Mouse (Mus musculus) heart, embryonic 16.5 days (tissue): Measurements from ENCODE around the gene Hrh1. TPM values are rescaled to one million over a fixed set of nuclear protein-coding genes. Genes with fewer than 3 reads are reported as not detected.
"Not testable (repeated sequence)": the region's sequence is repeated elsewhere in the genome, so short reads cannot be mapped to it uniquely, and the experiment has no call there.

Source experiments
- ATAC-seq: fragments of 200-750 bp; cut with Nextera tagmentation; replicated peaks from 2 replicates; pipeline ENCODE4 v1.8.0; 2017; ENCODE audit warnings: moderate number of reproducible peaks; ENCODE audit not compliant: insufficient read depth, low FRiP score; ENCODE audit errors: extremely low read depth
- H3K27ac ChIP-seq: fragments of 300-500 bp; sonication (generic); 2 replicates; pipeline ENCODE4 v1.5.1; 2014; ENCODE audit warnings: mild to moderate bottlenecking, low read length, control low read depth, moderate library complexity
- H3K27me3 ChIP-seq: fragments of 300-500 bp; sonication (generic); 2 replicates; pipeline ENCODE4 v1.6.1; 2014; ENCODE audit warnings: low read length, mixed read lengths; ENCODE audit not compliant: control insufficient read depth, insufficient read depth
- H3K36me3 ChIP-seq: fragments of 300-500 bp; sonication (generic); 2 replicates; pipeline ENCODE4 v1.6.1; 2014; ENCODE audit not compliant: control insufficient read depth, insufficient read depth
- H3K4me1 ChIP-seq: fragments of 300-500 bp; sonication (generic); 2 replicates; pipeline ENCODE4 v1.6.1; 2014; ENCODE audit warnings: low read length, mixed read lengths; ENCODE audit not compliant: control insufficient read depth, insufficient read depth
- H3K4me2 ChIP-seq: fragments of 300-500 bp; sonication (generic); 2 replicates; pipeline ENCODE4 v1.6.1; 2014; ENCODE audit warnings: low read depth, mild to moderate bottlenecking, control low read depth, low read length
- H3K4me3 ChIP-seq: fragments of 300-500 bp; sonication (generic); 2 replicates; pipeline ENCODE4 v1.5.1; 2014; ENCODE audit warnings: mild to moderate bottlenecking, control low read depth, low read length
- H3K9ac ChIP-seq: fragments of 300-500 bp; sonication (generic); 2 replicates; pipeline ENCODE4 v1.6.1; 2014; ENCODE audit warnings: low read length, control low read depth
- H3K9me3 ChIP-seq: fragments of 300-500 bp; sonication (generic); replicated peaks from 2 replicates; pipeline ENCODE4 v1.6.1; 2016; ENCODE audit warnings: low read length; ENCODE audit not compliant: control insufficient read depth
- WGBS: fragments of 180-500 bp; shearing (Covaris S2); extraction: QIAGEN DNeasy Blood & Tissue Kit; methylation state at CpG from one replicate; pipeline ENCODE4 v1.1.7; 2014; 5-methylcytosine and 5-hydroxymethylcytosine counted together
- polyA plus RNA-seq: library from polyadenylated mRNA; unstranded; fragments of >200 nt; fragmentation: Nextera tagmentation; extraction: Ambion mirVana; gene quantifications from 2 replicates; pipeline ENCODE4 v1.2.1, GENCODE M21; 2015

The Hrh1 gene
- polyA plus RNA-seq, 1 experiment from 2014 or later: not detected

GRCm38 (mm10) chr6:114489371-114489770 lies 91.6 kb downstream of the Hrh1 start:
- ATAC-seq: no peak
- Histone ChIP-seq H3K9me3 (no peaks in the 10 kb centered on the region), H3K4me2 (no peak overlapping the region), H3K27me3 (no peaks in the 10 kb centered on the region), H3K36me3 (no peaks in the 10 kb centered on the region), H3K4me1 (no peaks in the 10 kb centered on the region), H3K27ac (no peak overlapping the region), H3K4me3 (no peak overlapping the region), H3K9ac (no peak overlapping the region)
- WGBS: 77% methylated on average over 3 of the region's 3 CpGs

GRCm38 (mm10) chr6:114492588-114492987 lies 94.9 kb downstream of the Hrh1 start:
- WGBS: 51% methylated on average over 10 of the region's 10 CpGs

GRCm38 (mm10) chr6:114494987-114495386 lies 97.3 kb downstream of the Hrh1 start:
- H3K9ac ChIP-seq, H3K9me3 ChIP-seq, H3K27me3 ChIP-seq, H3K36me3 ChIP-seq, H3K4me2 ChIP-seq, H3K4me3 ChIP-seq, ATAC-seq, H3K27ac ChIP-seq, H3K4me1 ChIP-seq: not testable (repeated sequence)
- WGBS: 25% methylated on average over 11 of the region's 12 CpGs

More at GRCm38 (mm10) chr6:114492588-114492987, 94.9 kb downstream of the Hrh1 start:
- not testable (repeated sequence) for H3K9ac ChIP-seq, ATAC-seq, H3K36me3 ChIP-seq, H3K4me3 ChIP-seq, H3K9me3 ChIP-seq, H3K4me2 ChIP-seq, H3K27me3 ChIP-seq, H3K27ac ChIP-seq, H3K4me1 ChIP-seq

- H3K4me3 ChIP-seq, H3K36me3 ChIP-seq, H3K27ac ChIP-seq, H3K9ac ChIP-seq, H3K9me3 ChIP-seq, H3K4me1 ChIP-seq, ATAC-seq, H3K4me2 ChIP-seq, H3K27me3 ChIP-seq: not testable (repeated sequence)
- WGBS: 20% methylated on average over 16 of the region's 17 CpGs
These were observed 116.3 kb downstream of the Hrh1 start for GRCm38 (mm10) chr6:114514038-114514437.

GRCm38 (mm10) chr6:114528709-114529108 lies 131.0 kb downstream of the Hrh1 start:
- not testable (repeated sequence) for H3K27ac ChIP-seq, ATAC-seq
- no CpG with 5 or more reads among the region's 12 CpGs for WGBS

More at GRCm38 (mm10) chr6:114528709-114529108, 131.0 kb downstream of the Hrh1 start:
- H3K27me3 ChIP-seq, H3K4me1 ChIP-seq, H3K4me3 ChIP-seq, H3K4me2 ChIP-seq, H3K9me3 ChIP-seq, H3K9ac ChIP-seq, H3K36me3 ChIP-seq: not testable (repeated sequence)

Other genes with a start within 250 kb of the Hrh1 start
- gene Slc6a1, start 115.3 kb upstream of the Hrh1 start, polyA plus RNA-seq: 0.32 and 0.42 TPM in 2 replicates
- 16.7 and 17.1 TPM in 2 replicates for gene Atg7, start 245.2 kb downstream of the Hrh1 start, polyA plus RNA-seq